Mouse (Mus musculus): Measurements from ENCODE around the gene Dctn2.

Dctn2 gene

DNA sequence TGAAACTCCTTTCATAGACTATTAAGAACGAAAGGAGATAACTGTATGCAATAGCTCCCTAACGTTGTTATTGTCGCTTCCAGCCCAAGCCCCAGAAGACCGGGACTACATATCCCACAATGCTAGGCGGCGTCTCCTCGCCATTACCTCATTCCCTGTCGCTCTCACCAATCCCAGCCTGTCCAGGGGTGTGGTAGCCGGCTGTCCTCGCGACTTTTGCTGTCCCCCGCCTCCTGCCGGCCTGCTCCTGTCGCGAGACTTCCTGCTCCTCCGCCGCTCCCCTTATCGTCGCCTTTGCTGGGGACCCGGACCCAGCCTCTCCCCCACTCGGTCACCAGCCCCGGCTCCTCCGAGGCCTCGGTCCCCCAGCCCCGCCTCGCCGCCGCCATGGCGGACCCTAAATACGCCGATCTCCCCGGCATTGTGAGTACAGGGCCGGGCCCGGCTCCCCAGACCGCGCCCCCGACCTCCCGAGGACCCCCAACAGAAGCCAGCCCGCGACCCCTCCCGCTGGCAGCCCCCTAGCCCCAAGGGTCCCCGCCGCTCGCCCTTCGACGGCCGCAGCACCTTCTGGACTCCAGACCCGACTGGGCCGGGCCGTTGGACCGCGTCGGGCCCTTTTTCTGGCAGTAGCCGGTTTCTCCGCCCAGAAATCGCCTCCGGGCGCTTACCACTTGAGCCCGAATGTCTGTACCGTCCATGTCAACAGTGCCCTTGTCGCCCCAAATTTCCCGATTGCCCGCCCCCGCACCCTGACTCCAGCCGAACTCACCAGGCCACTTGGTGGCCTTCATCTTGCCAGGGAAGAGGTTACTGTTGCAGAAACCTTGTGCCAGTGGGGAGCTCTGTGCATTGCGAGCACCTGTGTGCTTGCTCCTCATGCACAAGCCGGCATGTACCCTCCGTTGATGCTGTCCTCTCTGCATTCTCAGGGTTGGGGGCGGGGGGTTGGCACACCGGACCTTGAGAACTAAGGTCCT is at the start of gene Dctn2:
TSS of gene Dctn2 (plus strand) at position 257 of the 980 bp plus-strand sequence.
- DNase-seq: peak; percentile 89

DNA sequence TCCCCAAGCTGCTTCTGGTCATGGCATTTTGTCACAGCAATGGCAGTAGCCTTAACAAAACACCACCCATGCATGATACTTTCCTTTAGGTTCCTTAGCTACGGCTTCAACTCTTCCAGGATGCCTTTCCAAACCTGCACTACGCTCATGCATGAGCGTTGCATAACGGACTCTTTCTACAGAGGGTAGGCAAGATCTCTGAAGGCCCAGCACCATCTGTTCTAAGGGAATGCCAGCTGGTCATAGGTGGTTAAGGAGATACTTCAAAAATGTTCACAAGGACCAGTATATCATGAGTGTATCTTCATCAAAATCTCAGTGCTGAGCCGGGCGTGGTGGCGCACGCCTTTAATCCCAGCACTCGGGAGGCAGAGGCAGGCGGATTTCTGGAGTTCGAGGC is 49.7 kb upstream of the Dctn2 start:
- no peak for DNase-seq

DNA sequence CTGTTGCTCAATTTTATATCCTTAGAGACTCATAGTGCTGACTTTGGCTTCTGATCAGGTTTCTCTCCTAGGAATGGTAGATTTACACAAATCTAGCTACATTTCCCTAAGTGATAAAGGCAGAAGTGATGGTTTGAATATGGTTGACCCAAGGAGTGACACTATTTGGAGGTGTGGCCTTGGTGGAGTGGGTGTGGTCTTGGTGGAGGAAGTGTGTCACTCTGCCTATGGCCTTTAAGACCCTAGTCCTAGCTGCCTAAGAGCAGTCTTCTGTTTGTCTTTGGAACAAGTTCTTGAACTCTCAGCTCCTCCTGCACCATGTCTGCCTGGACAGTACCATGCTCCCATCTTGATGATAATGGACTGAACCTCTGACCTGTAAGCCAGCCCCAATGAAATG is 49.0 kb upstream of the Dctn2 start:
- DNase-seq: no peak

DNA sequence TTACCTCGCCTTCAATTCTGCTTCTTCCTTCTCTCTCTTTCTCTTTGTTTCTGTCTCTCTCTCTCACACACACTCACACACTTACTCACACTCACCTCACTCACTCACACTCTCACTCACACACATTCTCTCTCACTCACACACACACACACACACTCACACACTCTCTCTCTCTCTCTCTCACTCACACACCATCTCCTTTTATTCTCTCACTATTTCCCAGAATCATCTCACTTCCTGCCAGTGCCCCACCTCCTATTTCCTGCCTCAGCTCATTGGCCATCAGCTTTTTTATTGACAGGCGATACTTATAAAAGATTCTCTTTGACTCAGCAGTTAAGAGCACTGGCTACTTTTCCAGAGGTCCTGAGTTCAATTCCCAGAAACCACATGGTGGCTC is 47.8 kb upstream of the Dctn2 start:
- DNase-seq: no peak

DNA sequence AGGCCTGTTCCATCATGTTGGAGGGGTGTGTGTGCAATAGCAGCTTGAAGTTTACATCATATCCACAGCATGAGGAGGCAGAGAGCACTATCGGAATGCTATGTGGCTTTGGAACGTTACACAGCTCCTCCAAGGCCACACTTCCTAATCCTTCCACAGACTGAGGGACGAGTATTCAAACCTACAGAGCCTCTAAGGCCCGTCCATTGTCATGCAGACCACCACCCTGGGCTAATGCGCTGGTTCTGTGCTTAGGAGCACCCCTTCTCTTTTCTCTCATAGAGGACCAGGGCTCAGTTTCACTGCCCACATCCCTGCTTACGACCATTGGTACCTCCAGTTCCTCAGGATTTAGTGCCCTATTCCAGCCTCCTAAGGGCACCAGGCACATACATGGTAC is 41.0 kb upstream of the Dctn2 start:
- no peak for DNase-seq

DNA sequence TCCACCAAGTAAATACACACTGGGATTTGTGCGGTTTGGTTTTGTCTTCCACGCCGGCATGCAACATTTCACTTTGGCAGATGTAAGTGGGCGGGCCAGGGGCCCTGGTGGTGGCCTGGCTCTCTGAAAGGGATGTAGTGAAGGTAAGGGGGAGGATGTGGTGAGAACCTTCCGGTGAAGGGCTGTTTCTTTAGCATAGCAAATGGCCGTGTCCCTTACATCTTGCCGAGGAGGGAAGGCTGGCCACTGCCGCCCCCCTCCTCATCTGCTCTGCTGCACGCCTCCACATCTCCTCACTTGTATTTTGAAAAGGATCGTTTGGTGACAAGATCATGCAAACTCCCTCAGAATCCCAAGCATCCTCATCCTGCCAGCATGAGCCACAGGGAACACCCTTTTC is 40.4 kb upstream of the Dctn2 start:
- peak; percentile 21 for DNase-seq

DNA sequence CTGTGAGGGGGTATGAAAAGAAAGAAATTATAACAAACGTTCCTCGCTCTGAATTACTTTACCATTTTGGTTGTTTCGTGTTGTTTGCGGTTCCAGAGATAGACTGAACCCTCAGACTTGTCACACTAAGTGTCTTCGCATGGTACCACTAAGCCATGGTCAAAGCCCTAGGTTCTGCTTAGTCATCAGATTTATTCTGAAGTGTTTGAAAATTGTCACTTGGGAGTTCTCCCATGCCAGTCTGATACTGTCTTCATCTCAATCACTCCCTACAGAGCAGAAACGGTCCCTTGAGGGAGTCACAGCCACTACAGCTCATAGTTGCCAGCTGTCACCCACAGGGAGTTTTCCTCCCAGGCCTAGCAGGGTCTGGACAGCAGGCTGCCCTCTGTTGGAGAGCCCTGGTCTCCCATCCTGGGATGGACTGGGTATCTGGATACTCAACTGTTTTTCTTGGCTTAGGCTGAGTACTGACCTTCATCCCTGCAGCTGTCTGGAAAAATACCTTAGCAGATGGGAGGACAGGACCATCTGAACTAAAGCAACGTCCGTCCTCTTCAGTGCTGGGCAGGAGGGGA is 39.8 kb upstream of the Dctn2 start:
- no peak for DNase-seq

DNA sequence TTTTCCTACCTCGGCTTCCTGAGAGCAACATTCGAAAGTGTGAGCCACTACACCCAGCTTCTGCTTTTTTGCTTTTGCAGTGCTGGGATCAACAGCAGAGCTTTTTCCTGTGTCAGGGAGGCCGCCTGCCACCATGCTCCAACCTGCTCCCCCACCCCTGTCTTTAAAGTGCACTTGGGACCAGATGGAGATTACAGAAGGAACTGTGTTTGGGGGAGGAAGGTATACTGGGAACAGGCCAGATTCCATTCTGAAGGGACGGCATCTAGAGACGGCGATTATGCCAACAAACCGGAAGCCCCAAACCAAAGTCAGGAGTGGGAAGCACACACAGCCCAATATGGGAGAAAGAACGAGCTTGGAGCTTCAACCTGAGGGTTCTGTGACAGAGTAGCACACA is 39.0 kb upstream of the Dctn2 start:
- DNase-seq: no peak

DNA sequence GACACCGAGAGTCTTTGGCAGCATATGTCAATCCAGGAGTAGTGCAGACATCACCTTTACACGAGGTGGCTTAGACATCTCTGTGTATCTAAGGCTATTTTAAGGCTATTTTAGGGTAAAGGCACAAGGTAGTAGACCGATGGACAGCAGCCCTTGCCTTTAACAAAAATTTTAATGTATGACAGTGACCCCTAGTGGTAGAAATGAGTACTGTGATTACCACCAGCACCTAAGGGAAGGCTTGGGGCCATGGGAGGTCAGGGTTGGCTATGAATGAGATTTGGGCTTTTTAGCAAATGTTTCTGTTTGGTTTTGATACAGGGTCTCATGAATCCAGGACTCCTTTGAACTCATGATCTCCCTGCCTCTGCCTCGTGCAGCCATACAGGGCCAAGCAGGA is 37.3 kb upstream of the Dctn2 start:
- peak; percentile 37 for DNase-seq

DNA sequence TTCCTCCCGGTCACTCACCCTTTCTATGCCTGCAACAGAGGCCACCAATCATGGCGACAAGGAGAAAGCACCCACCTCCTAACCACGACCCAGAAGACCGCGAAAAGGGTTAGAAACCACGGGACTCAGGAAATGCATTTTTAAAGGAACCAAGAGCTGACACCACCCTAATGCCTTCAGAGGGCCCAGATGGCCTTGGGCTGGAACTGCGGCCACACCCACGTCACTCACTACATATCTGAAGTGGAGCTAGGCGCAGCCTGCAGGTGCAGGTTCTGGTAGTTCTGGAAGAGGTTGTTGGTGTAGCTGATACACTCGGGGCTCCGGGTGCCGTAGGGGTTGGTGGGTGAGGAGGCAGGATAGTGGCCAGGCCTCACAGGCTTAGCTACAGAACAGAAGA is 35.5 kb upstream of the Dctn2 start:
- no peak for DNase-seq

DNA sequence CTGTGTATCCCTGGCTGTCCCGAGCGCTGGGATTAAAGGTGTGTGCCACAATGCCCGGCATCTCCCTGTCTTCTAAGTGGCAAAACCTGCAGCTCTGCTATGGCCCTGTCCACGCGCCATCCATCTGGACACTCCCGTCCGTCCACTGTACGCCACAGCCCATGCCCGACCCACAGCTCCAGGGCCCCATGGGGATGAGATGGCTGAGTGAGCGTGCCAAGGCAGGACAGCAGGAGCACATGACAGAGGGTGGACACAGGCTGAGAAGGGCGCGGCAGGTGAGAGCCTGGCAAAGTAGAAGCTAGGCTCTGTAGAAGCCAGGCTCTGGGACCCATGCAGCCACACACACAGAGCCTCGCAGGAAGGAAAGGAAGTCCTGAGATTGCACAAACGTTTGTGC is 34.4 kb upstream of the Dctn2 start:
- no peak for DNase-seq

DNA sequence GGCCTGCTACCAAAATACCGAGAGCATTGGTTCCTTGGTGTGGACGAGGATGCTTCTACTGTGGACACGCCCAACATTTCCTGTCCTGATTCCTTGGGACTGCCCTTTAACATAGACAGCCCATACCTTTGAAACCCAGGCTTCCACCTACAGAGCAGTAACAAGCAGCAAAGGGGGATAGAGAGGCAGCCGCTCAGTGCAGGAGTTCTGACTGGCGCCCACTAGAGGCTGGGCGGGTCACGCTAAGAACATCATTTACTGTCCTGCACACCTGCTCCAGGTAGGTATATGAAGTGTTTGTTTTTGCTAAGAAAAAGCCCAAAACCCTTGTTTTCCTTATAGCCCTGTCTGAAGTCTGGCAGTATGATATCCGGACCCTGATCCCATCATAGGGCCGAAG is 33.0 kb upstream of the Dctn2 start:
- DNase-seq: peak; percentile 35

DNA sequence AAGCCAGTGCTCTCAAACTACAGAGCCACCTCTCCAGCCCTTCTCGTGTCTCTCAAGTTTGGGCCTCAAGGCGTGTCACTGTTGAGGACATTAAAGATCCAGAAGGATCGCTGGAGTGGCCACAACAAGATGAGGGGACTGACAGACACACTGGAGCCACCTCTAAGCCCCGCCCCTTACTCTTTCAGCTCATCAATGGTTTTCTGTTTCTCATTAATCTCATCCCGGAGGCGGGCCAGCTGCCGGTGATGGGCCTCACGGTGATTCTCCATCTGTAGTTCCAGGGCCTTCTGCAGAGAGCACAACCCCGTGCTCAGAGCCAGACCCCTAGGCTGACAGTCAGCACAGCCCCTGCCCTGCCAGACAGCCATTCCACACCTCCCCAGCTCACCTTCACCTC is 29.6 kb upstream of the Dctn2 start:
- DNase-seq: no peak

DNA sequence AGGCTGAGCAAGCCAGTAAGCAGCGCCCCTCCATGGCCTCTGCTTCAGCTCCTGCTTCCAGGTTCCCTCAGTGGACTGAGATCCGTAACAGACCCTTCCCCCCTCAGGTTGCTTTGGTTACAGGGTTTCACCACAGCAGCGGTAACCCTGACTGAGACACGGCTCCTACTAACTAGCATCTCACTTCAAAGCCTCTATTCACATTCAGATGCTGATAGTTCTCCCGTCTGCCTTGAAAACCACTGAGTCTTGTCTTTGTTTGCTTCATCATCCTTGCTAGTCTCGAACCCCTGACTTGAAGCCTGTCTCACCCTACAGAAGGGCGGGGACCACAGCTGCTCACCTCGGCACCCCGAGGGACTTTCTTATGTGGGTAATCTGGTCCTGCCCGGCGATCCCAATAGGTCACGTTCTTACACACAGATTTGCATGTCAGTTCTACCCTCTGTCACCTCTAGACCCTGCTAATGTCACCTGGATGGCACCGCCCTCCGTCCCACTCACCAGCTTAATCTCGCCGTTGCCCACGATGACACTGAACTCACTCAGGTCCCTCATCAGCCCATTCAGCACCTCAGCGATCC is 27.8 kb upstream of the Dctn2 start:
- no peak for DNase-seq

DNA sequence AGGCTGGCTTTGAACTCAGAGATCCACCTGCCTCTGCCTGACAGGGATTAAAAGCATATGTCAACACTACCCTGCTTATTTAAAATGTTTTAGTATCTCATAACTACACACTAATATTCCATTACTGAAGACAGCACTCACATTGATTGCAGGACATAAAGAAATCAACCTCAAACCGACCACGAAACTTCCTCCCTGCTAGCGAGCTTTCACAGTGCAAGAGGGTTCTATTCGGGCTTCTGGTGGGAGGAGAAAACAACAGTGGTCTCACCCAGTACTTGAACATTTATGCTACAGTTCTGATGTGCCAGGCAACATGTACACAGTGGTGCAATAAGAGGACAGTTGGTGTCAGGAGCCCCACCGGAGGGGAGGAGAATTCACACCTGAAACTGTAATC is 15.4 kb upstream of the Dctn2 start:
- DNase-seq: no peak

DNA sequence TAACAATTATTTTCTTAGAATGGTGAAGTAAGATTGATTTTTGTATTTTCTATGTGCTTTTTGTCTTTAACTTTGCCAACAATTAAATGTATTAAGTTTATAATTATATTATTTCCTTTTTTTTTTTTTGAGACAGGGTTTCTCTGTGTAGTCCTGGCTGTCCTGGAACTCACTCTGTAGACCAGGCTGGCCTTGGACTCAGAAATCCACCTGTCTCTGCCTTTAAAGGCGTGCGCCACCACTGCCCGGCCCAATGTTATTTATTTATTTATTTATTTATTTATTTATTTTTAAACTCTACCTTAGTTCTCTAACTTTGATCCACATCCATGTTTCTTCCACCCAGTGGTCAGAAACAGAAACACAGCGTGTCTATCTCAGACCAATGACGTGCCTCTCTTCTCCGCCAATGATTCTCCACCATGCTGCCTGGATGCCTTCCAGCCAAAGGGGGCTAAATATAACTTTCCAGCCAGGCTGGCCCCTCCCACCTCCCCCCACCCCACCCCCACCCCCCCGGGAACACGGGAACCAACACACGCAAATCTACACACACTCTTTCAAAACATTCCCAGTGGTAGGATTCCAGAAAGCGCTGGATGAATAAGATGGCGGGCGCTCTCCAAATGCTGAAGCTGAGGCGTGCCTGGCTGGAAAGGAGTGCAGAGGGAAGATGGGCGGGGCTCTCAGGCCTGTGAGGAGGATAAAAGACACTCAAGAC is 10.4 kb upstream of the Dctn2 start:
- no peak for DNase-seq

DNA sequence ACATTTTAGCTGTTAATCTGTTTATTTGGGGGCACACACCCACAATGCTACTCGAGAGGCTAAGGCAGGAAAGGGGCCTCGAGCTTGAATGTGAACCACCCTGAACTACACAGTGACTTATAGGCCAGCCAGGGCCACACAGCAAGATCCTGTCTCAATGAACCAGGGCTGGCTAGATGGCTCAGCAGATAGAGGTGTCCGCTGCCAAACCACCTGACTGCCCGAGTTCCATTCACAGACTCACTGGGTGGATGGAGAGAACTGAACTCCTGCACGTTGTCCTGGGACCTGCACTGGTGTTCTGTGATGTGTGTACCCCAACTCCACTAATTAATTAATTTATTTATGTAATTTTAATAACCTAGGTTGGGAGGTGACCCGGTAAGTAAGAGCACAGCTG is 8.4 kb upstream of the Dctn2 start:
- no peak for DNase-seq

DNA sequence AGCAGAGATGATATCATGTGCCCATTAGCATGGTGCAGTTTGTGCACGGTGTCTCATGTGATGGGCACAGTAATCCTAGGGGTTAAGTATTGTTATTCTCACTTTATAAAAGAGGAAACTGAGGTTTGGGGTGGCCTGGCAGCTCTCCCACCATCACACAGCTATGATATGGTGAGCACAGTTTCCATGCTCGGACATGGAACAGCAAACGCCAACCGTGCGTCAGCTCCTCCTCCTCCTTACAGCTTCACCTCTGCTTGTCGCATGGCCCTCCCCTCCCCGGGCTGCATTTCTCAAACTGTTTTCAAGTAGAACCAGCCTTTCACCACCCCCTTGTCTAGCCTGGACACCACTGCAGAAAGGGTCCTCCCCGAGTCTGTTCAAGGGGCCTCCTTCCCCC is 7.7 kb upstream of the Dctn2 start:
- no peak for DNase-seq

DNA sequence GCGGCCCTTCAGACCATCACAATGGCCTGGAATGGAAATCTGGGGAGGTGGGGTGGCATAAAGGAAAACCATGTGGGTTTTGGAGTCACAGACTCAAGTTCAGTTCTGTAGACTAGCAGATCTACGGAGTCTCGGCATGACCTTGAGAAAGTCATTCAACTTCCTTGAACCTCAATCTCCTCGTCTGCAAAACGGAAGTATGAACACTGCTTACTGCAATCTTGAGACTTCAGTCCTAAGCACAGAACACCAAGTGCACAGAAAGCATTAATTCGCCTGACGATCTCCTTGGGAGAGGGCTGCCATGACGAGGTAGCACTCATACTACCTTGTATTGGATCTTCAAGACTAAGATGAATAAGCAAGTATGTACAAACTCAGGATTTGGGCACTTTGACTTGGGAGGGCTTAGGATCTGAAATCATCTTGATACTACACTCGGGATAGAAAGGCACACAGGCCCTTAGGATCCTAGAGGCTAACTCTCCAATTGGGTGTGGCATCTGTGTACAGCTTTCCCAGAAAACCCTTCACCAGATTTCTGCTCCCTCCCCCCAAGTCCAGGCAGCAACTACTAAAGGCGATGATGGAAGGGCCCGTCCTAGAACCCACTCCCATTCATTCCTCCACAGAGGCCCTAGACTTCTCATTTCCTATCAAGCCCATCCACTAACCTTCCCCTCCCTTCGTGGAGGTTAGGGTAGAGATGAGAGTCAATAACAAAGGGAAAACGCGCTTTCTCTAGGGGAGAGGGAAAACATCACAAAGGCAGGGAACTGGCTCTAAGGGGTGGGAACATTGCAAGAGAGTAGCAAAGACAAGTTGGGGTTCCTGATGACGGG is 4.2 kb upstream of the Dctn2 start:
- no peak for DNase-seq

DNA sequence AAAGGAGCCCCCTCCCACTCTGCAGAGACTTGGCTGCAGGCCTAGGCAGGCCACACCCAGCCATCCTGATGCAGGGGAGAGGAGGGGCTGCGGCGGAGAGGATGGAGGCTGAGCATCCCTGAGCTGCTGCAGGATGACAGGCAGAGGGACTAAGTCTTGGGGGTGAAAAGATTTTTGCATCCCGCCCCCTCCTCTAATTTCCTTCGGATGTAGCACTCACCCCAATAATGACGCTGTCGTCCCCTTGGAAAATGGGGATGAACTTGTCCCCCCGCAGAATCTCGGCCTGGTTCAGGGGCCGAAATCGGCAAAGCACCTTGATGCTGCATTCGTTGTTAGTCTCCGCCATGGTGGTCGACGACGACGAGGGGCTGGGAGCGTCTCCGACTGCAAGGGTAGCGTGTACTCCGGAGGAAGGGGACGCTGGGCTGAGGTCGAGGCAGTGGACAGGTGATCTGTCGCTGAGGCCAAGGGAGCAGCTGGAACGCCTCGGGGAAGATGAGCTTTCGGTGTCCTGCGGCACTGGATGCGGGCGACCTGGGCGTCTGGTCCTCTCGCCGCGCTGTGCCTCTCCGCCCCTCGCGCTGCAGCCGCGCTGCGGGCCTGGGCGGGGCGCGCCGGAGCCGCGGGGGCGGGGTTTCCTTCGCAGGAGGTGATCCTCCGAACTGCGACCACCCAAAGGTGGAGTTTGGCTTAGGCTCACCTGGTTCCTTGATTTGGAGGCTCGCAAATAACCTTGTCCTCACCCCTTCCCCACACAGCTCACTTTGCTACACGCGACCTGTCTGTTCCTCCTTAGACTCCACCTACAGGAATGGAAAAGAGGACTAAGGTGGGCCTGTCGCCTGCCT is 3.4 kb upstream of the Dctn2 start, which contains the start of gene Kif5a:
TSS of gene Kif5a (minus strand) at position 801 of the 851 bp plus-strand sequence.
- DNase-seq: peak; percentile 58

DNA sequence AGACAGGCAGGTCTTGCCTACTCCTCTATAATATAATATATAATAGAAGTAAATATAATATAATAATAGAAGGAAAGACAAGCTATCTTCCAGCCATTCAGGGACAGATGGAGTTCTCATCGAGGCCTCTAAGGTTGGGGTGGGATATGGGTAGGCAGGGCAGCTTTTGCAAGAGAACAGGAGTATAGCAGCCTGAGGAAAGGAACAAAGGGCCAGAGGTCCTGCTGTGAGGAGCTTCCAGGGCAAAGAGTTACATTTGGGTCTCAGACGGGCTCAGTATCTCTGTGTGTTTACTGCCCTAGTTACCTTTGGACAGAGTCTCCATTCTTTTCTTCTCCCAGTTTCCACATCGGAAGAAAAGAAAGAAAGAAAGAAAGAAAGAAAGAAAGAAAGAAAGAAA is 2.5 kb upstream of the Dctn2 start:
- DNase-seq: no peak
